Mouse (Mus musculus) urinary bladder, adult 18-20 months (tissue): Measurements from ENCODE around the gene Zfp93.
"Not testable (repeated sequence)": the region's sequence is repeated elsewhere in the genome, so short reads cannot be mapped to it uniquely, and the experiment has no call there.

Experiments
- DNase-seq, 2 experiments: peaks; one replicate each; pipeline ENCODE4 v3.0.0; 2022; ENCODE audit warnings: low spot score in 2 of 2, mixed read lengths in 2 of 2

Zfp93 gene

DNA sequence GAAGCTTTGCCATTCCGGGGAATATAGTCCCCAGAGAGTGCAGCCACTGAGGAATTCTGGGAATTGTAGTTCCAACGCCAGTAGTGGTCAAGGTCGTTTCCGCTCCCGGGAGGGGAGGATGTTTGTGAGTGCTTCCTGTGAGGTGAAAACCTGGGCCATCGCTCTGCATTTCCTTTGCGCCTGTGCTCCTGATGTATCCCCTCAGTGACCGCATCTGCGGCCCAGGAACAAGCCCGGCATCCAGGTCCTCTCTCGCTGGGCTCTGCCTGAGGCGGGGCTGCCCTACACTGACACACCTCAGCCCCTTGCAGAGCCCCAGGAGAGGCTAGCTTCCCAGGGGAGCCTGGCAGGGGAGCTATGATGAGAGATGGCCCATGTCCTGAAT is at the start of gene Zfp93:
TSS of gene Zfp93 (plus strand) at position 133 of the 385 bp plus-strand sequence.
- peak; percentile 57 to 73 for DNase-seq

DNA sequence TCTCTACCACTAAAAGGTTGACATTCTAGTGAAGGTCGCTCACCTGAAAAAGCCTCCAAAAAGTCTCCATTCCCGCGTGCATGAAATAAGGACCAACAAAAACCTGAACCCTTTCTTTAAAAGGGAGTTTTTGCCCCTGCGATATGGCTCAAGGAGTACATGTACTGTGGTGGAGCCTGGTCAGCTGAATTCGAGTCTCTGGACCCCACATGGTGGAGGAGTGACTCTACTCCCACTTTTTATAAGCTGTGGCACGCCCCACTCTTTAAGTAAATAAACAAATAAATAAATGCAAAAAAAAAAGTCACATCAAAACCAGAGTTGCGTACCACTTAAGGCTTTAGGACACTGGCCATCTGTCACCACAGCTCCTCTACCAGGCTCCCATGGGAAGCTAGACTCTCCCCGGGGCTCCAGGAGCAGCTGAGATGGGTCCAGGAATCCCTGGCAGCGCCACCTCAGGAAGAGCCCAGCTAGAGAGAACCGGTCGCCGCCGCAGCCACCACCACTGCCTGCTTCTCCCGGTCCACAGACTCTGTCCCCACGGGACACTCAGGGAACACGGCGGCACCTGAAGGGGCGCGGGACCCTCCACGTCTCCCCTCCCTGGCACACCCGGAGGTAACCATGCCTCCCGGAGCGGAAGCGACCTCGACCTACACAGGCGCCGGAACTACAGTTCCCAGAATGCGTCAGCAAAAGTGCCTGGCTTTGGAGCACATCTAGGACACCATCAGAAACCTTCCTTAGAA is 33.0 kb upstream of the Zfp93 start, which contains the start of gene Zfp109:
TSS of gene Zfp109 (minus strand) at position 521 of the 752 bp plus-strand sequence.
- peak; percentile 46 to 65 for DNase-seq

DNA sequence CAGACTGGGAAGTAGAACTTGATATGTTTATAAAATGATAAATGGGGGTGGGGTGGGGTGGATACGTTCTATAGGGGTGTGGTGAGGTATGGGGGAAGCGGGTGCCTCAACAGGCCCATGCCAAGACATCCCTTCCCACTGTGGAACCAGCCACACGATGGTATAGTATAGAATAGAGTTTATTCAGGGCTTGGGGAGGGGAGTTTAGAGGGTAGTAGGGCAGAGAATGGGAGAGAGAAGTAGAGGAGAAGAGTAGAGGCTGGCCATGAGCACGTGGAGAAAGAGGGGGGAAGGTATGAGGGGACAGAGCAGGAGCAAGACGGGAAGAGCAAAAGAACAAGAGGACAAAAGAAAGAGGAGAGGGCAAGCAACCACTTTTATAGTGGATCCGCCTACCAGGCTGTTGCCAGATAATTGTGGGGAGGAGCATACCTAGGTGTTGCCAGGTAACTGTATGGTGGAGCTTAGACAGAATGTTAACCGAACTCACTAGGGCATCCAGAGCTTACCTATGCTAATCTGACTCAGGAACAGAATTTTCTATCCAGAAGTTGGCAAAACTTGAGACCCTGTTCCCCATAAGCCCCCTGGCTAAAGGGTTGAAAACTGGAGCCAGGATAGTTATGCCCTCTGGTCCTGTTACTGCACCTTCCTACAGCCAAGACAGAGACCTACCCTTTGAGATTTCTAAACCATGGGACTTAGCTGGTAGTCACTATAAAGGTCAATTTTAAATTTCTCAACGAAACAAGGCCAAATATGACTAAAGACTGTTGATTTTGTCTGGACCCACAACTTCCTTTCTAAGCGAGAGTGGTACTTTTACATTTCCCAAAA is 16.2 kb upstream of the Zfp93 start:
- DNase-seq: no peak

DNA sequence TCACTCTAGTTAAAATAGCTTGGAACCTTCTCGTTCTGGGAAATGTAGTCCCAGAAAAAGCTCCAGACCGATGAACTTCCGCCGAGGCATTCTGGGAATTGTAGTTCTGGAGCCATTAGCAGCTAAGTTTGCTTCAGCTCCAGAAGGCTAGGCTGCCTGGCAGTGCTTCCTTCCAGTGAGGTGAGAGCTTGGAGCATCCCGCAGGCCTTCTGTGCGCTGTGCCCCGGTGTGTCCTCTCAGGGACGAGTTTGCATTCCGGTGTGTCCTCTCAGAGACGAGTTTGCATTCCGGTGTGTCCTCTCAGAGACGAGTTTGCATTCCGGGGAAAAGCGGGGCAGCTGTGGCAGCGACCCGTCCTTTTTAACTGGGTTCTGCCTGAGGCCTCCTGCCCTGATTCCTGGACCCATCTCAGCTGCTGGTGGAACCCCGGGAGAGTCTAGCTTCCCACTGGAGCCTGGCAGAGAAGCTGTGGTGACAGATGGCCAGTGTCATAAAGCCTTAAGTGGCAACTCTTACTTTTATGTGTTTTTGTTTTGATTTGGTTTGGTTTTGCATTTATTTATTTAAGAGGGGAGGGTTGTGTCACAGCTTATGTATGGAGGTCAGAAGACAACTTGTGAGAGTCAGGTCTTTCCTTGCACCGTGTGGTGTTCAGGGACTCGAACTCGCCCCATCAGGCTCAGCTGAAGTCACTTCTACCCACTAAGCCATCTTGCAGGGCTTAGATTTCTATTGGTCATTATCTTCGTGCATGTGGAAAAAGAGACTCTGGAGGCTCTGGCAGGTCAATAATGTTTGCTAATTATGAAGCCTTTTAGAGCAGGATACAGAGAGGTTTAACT is 15.4 kb upstream of the Zfp93 start, which contains the start of gene Zfp108:
TSS of gene Zfp108 (plus strand) at position 162 of the 842 bp plus-strand sequence.
- DNase-seq: peak; percentile 66 to 77

- DNase-seq: no peak
These were observed 10.8 kb upstream of the Zfp93 start for GRCm38 (mm10) chr7:24259306-24259999.

GRCm38 (mm10) chr7:24260000-24260312 is 10.3 kb upstream of the Zfp93 start:
- no peak for DNase-seq

GRCm38 (mm10) chr7:24268176-24269155 is 1.8 kb upstream of the Zfp93 start:
- no peak for DNase-seq

DNA sequence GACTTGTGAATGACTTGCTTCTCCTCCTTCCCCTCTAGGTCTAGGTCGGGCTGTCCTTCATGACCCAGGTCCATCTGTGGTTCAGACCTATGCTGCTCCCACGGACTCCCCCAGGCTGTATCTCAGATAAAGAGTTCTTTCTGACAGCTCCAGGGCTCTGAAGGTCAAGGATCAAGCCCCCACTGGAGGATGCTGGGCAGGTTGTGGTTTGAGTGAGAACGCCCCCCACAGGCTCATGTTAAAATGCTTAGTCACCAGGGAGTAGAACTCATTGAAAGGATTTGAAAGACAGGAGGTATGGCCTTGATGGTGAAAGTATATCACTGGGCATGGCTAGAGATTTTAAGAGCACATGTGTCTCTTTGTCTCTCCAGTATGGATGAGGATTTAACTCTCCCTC is 964 bp upstream of the Zfp93 start:
- no peak for DNase-seq

DNA sequence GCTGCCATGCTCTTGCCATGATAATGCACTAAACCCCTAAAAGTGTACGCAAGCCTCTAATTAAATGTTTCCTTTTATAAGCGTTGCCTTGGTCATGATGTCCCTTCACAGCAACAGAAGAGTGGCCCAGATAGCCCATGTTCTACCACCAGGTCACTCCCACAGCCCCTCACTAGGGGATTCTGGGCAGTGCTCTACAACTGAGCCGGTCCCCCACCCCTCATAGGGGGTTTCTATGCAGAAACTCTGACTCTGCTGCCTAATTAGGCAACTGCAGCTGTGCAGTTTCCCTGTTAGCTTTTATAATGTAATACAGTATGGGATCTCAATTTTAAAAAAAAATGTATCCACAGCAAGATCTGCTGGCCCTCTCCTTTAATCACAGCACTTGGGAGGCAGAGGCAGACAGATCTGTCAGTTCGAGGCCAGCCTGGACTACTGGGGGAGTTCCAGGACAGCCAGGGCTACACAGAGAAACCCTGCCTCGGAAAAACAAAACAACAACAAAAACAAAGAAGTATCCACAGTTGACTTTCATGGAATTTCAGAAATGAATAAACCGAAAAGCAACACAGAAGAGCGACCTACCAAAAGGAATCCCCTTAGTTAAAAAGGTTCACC is 443 bp upstream of the Zfp93 start:
- DNase-seq: no peak

DNA sequence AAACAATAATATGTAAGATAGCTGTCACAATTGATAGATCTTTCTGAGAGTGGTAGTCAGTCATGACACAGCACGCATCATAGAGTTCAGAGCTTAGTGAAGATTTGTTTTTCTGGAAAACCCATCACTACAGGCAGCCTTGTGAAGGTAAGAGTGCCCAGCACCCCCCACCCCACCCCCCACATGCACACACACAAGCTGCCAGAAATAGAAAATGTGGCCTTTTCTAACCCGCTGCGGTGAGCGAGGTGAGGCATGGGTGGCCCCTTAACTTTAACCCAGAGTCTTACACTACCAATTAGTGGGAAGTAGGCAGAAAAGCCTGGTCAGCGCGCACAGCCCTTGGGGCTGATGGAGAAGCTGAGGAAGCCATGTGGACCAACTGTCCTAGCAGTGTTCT is 971 bp downstream of the Zfp93 start:
- DNase-seq: no peak

DNA sequence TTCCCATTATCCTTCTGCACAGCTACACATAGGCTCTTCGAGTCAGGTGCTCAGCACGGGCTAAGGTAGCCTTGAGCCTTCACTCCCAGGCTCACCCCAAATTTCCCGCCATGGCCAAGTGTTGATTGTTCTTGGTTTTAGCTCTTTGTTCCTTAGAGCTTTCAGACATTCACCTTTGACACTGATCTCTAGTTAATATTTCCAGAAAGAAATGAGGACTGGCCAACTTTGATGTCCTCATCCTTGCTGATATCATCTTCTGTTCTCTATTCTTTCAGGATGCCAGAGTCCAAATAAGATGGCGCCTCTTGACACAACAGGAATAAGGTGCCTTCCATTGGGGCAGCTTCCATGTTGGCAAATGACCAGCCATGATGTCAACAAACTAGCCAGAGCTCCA is 4.2 kb downstream of the Zfp93 start:
- DNase-seq: no peak

- DNase-seq: not testable (repeated sequence)
These were observed 8.6 kb downstream of the Zfp93 start for GRCm38 (mm10) chr7:24278771-24279170.

DNA sequence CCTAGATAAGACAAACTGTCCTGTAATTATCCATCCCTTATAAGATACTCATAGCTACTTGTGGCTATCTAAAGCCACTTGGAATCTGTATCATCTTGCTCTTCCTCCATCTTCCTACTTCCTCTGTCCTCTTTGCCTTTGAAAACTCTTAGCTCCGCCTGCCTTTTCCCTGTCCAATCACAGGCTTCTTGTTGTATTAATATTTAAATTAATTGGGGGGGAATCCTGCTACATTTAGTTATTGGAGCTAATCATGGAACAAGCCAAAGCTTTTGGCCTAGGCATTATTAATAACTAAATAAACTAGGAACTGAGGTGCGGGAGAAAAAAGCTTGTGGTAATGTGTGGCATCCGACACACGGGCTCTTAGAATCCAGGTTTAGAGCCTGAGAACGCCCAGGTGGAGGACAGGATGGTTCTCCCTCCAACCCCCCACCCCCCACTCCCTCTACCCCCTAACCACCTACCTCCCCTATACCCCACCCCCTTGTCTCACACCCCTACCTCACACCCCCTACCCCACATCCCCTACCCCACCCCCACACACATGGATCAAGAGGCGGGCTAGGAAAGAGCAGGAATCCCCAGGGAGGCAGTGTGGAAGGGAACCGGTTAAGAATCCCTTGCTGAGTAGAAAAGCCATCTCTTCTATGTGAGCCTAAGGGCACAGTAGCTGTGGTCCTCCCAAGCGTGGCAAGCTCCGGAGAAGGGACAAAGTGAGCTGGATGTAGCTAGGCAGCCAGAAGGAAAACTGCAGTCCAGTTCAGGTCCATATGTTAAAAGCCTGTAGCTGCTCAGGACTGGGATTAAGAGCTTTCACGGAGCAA is 10.0 kb downstream of the Zfp93 start:
- DNase-seq: no peak

DNA sequence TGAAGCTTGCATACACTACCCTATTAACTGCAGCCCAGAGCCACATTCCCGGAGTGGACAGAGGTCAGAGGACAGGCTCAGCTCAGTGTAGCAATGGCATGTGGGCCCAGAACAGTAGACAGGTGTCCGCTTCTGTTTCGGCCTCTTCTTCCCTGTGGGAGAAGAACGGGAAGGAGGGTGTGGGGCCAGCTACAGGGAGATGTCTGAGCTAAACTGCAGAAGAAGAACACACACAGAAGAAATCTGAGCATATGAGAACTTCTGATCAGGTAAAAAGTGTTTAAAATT is 10.6 kb downstream of the Zfp93 start:
- DNase-seq: no peak

GRCm38 (mm10) chr7:24286090-24286489 is 15.9 kb downstream of the Zfp93 start:
- no peak for DNase-seq

DNA sequence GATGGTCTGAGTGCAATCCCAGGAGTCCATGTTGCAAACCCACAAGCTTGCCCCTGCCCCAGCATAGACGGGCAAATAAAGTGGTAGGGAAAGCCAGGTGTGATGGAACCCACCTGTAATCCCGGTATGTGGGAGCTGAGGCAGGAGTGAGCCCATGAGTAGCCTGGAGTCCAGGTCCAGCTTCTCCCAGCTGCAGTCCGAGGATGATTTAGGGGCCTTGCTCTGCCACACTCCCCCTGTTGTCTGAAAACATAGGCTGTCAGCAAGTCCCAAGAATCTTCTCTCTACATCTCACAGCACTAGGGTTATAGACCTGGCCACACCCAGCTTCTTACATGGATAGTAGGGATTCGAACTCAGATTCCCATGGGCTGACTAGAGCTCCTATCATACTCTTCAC is 16.7 kb downstream of the Zfp93 start:
- no peak for DNase-seq

- no peak for DNase-seq
These were observed 17.4 kb downstream of the Zfp93 start for GRCm38 (mm10) chr7:24287670-24288069.

GRCm38 (mm10) chr7:24288512-24288911 is 18.3 kb downstream of the Zfp93 start:
- DNase-seq: no peak

GRCm38 (mm10) chr7:24290106-24290693 is 20.0 kb downstream of the Zfp93 start:
- DNase-seq: no peak
